Mouse (Mus musculus) WW6 (cell line): Measurements from ENCODE around the gene 9530003J23Rik.
"Not testable (repeated sequence)": the region's sequence is repeated elsewhere in the genome, so short reads cannot be mapped to it uniquely, and the experiment has no call there.

ENCODE experiments used
- DNase-seq: peaks from one replicate; pipeline ENCODE4 v3.0.0-alpha.2; 2013; ENCODE audit warnings: low read depth, low spot score

Gene 9530003J23Rik

DNA sequence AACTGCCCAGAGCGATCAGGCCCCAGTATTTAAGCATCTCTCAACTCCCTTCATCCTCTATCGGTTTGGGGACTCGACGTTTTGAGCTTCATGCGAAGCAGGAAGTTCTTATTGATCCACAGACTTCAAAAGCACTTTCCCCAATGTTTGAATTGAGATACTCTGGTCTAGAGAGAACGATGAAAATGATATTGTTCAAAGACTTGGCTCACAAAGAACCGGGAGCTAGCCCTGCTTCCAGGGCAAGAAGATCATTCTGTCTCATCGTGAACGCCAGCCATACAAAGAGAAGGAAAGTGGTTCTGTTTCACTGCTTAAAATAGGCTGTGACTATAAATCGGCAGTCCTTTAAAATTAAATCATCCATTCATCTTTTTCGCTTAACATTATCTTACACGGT, at the start of gene 9530003J23Rik:
Gene 9530003J23Rik, minus strand, starts transcription at position 101 of the 400 bp plus-strand sequence.
- no peak for DNase-seq

DNA sequence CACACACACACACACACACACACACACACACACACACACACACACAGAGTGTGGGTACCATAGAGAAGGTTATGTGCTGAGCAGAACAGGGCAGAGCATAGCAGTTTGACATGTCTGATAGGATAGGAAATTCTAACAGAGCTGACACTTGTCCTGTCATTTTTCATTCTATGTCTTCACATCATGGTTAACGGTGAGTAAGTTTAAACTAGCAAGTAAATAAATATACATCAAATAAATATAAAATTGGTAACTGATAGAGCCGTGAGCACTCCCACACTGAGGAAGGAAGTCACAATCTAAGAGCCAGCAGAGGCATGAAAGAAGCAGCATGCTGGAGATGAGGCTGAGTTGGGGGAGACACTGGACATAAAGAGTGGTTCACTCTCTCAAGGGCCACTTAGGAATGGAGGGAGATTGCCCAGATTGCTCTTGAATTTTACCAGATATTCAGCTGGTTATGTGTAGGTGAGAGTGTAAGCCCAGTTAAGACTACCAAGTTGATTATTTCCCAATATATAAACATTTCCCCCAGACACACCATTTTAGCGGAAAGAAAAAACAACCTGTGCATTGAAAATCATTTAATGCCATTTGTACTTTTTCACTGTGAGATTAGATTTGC, 48.8 kb upstream of the 9530003J23Rik start:
- no peak for DNase-seq

DNA sequence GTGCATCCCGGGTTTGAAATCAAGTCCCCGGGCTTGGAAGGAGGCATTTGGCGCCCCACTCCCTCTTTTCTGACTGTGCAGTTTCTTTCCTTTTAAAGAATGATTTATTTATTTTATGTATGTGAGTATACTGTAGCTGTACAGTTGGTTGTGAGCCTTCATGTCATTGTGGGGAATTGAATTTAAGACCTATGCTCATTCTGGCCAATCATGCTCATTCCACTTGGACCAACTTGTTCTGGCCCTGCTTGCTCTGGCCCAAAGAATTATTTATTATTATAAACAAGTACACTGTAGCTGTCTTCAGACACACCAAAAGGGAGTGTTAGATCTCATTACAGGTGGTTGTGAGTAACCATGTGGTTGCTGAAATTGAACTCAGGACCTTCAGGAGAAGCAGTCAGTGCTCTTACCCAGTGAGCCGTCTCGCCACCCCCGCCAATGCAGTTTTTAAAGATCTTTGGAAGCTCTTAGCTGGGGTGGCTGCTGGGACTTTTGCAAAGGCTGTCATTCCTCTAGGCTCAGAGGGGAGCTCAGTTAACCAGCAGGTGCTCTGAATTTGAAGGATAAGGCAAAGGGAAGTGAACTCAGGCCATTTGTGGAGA, 48.0 kb upstream of the 9530003J23Rik start:
- no peak for DNase-seq

DNA sequence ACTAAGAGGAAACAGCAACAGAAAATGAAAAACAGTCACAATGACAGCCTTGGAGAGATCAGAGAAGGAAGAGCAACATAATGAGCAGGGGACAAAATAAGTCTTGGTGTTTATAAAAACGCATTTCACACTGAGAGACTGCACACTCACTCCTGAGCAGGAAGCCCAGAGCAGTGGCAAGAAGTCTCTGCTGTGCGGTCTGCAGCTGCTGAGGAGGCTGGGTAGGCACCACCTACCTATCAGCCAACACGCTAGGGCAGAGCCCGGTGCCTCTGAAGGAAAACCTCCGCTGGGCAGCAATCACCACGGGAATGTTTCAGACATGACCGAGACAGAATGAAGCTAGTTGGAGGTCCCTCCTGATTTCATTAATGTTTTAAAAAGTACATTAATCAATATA, 47.1 kb upstream of the 9530003J23Rik start:
- not testable (repeated sequence) for DNase-seq

DNA sequence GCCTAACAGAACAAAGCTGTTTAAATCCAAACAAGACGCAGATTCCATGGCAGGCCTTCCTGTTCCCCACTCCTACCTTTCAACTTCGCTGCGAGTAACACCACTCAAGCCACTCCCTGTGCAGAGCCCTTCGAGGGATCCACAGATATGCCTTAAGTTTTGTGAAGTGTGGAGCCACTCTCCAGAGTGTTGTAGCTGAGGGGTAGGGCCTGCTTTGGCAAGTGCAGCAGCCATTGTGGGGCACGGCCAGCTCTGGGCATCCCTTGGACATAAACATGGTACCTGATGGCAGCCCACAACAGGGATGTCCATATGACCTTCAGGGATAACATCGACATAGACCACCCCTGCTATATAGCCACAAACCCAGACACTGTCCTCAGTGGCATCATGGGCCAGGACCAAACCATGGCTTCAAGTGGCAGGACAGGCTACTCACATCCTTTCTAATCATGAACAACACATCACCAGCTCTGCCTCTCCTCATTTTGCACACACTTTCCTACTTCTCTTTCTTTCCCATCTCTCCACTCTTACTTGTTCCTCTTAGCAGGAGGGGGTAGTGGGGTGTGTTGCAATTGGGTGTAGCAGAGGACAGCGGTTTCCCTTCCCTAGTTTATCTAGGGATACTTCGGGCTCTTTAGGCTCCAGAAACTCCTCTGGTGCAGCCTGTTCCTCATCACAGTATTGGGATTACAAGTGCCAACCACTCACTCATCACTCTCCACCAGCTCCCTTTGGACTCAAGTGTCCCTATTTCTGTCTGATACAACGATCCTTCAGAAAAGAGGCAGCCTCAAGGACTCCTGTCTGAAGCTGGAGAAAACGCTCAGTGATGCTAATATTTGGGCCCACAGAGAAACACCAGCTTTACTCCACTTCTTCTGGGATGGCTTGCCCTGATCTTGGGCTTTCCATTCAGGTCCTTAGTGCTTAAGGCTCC, 46.3 kb upstream of the 9530003J23Rik start:
- no peak for DNase-seq

DNA sequence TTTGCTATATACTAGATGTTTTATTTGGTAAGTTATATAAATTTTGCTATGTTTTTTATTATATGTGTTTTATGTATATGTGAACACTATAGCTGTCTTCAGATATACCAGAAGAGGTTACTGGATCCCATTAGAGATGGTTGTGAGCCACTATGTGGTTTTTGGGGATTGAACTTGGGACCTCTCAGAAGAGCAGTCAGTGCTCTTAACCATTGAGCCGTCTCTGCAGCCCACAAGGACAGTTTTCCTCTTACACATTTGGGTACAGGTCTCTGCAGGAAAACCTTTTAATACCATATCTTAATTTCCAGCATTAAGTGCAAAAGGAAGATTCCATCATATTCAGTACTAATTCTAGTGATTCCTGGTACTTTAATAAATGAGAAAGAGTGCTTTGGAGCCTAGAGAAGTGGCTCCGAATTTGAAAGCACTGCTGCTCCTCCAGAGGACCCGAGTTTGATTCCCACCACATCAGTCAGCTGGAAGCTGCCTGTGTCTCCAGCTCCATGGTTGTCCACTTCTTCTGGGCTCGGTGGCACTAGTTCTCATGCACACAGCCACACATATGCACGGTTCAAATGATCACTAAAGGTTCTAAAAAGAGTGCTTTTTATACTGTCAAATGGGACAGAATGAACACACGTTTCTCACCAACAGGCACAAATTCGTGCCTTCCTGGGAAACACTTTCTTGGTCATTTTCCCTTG, 45.5 kb upstream of the 9530003J23Rik start:
- DNase-seq = no peak

DNA sequence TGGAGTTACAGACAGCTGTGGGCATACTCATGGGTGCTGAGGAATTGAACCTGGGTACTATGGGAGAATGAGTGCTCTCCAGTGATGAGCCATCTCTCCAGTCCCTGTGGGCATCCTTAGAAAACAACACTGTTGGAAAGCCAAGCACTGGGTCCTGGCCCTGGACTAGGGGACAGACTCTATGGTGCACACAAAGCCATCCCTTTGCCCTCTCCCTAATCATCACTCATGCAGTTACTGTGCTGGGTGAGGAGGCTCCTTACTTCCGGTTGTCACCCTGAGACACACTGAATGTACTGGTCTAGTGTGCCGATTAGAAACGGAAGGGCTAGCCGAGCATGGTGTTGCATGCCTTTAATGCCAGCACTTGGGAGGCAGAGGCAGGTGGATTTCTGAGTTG, 44.7 kb upstream of the 9530003J23Rik start:
- DNase-seq = not testable (repeated sequence)

DNA sequence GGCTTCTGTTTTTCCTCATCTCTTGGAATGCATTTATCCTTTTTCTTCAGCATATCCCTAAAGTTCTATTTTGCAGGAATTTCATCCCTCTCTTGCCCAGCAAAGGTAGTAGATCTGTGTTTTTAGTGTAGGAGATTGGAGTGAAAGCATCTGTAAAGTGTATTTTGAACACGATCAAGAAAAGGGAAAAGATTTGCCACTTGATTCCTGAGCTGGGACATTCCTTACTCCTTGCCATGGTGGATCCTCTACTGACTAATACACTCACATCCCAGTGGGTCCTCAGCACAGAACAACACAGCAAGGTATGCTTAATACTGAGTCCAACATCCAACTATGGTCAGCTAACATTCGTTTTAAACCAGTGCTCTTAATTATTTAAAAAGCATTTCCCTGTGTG, 44.0 kb upstream of the 9530003J23Rik start:
- no peak for DNase-seq

DNA sequence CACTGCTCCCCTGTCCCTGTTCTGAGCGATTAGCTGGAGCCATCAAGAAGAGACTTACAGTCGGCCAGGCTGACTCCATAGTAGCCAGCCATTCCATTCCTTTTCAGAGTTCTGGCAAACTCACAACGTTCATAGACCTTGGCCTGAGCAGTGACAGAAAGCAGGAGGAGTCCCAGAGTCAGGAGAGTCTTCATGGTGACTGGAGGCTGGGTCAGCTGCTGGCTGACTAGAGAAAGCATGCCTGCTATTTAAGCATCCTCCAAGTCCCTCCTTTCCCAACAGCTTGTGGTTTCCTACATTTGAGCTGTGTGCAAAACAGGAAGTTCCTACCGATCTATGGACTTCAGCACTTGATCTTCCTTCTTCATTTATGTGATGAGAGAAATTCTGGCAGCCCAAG, 43.5 kb upstream of the 9530003J23Rik start, which contains the start of gene Lyz2:
Gene Lyz2, minus strand, starts transcription at position 273 of the 400 bp plus-strand sequence.
- DNase-seq = no peak

DNA sequence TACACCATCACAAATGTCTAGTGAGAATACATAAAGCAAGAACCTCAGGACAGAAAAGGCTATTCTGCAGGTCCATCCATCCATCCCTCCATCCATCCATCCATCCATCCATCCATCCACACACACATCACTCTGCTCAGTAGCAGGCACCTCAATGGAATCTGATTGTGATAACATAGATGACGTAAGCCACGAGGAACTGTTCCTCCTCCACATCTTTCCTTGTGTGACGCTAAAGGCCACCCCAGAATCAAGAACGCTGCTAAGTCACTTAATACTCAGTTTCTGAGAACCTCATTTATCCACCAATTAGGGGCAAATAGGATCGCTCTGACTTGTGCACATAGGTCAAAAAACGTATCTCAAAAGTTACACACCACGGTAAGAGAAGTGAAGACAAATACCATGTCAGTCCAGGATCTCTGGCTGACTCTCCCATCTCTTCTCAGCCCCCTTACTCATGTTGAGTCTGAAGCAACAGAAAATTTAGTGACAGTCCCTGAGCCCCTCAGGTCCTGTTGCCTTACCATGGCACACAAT, 42.9 kb upstream of the 9530003J23Rik start:
- no peak for DNase-seq

DNA sequence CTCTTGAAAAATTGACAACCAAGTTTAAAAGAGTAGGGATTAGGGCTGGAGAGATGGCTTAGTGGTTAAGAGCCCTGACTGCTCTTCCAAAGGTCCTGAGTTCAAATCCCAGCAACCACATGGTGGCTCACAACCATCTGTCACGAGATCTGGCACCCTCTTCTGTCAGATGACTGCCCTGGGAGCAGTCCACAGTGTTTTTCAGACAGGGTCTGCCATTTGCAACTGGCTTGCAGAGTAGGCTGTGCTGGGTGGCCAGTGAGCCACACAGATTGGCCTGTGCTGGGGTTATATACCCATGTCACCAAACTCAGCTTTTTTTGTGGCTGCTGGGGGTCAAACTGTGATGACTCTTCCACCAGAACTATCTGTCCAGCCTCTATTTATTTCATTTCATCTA, 41.5 kb upstream of the 9530003J23Rik start:
- DNase-seq = no peak

DNA sequence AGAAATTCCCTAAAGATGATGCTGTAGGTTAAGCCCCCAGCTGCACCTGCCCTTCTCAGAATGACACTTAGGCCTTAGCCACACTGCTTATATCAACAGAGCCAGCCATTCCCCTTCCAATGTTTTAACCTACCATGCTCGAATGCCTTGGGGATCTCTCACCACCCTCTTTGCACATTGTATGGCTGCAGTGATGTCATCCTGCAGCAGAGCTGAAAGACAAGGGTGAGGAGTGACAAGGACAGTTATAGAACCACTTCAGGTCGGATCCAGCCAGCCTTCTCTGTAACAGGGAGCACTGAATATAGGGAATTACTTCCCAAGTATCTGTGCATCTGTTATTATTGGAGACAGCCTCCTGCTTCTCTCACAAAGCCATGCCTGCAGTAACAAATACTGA, 40.0 kb upstream of the 9530003J23Rik start:
- not testable (repeated sequence) for DNase-seq

DNA sequence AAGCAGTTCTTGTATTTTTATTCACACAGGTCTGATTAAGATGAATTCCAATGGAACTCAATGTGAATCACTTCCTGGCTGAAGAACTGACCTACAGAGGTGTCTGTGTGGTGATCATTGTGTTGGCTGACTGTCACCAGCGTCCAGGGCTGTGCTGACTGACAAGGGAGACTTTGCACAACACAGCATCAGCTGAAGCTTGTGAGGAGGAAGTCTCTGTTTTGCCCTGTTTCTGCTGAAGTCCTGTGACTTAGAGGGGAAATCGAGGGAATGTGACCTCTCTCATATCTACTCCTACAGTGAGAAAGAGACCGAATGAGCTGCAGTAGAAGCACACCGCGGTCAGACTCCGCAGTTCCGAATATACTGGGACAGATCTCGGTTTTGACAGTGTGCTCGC, 39.3 kb upstream of the 9530003J23Rik start:
- not testable (repeated sequence) for DNase-seq

DNA sequence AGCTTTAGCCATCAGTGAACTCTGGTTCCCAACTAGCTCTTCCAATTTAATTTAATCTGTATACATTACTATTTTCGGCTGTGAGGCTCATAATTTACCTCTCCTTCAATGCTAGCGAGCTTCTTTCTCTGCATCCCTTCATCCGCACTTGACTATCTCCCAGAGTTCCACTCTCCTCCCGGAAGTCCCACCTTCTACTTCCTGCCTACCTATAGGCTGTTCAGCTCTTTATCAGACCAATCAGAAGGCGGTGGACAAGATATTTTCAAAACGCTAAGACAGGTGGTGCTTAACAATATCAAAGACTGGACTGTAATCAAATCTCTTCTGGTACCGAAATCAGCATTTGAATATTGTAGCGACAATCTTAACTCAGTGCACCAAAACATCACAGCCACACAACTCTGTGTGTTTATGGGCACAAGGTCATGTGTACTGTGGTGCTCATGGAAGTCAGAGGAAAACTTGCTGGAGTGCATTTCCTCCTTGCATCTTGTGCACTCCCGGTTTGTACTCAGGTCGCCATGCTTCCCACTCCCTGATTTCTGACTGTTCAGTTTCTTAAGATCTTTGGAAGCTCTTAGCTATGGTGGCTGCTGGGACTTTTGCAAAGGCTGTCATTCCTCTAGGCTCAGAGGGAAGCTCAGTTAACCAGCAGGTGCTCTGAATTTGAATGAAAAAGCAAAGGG, 37.3 kb upstream of the 9530003J23Rik start:
- no peak for DNase-seq

DNA sequence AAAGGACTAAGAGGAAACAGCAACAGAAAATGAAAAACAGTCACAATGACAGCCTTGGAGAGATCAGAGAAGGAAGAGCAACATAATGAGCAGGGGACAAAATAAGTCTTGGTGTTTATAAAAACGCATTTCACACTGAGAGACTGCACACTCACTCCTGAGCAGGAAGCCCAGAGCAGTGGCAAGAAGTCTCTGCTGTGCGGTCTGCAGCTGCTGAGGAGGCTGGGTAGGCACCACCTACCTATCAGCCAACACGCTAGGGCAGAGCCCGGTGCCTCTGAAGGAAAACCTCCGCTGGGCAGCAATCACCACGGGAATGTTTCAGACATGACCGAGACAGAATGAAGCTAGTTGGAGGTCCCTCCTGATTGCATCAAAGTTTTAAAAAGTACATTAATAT, 36.1 kb upstream of the 9530003J23Rik start:
- DNase-seq = not testable (repeated sequence)

DNA sequence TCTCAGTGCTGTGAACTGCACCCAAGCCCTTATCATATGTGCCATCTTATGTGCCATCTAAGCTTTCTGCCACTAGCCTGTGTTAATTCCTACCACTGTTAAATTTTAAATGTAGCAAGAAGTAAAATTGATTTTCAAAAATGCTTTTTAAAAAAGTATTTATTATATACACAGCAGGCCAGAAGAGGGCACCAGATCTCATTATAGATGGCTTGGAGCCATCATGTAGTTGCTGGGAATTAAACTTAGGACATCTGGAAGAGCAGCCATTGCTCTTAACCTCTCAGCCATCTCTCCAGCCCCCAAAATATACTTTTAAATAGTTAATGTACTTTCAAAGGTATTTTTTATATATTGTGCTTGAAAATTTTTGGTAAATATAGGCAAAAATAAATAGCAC, 33.5 kb upstream of the 9530003J23Rik start:
- no peak for DNase-seq

DNA sequence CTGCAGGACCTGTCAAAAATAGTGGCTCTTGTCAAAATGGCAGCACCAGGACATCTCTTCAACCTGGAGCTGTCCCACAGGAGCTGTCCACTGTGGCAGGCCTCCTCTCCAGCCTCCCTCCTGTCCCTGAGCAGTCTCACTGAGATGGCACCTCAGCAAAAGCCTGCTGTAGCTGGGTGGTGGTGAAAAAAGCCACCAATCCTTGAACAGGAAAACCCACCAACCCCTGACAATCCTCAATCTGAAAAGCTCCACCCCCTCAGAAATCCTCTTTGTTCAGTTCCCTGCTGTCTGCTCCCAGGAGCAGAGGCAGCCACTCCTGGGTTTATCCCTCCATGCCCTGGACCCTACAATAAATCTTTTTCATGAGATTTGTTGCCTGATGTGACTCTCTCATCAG, 21.4 kb upstream of the 9530003J23Rik start:
- DNase-seq = no peak

DNA sequence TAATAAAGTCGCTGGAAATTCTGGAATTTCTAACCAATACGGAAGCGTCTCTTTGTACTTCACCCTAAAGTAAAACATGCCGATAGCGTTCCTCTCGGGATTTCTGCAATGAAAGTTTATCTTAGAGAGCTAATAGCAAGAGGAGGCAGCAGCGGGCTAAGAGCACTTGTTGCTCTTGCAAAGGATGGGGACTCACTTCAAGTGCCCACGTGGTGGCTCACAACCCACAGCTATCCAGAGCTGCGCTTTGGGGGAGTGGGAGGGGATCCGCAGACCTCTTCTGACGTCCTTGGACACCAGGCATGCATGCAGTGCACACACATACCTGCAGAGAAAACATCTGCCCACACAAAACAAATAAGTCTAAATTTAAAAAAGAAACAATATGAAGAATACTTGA, 2.6 kb downstream of the 9530003J23Rik start:
- no peak for DNase-seq

DNA sequence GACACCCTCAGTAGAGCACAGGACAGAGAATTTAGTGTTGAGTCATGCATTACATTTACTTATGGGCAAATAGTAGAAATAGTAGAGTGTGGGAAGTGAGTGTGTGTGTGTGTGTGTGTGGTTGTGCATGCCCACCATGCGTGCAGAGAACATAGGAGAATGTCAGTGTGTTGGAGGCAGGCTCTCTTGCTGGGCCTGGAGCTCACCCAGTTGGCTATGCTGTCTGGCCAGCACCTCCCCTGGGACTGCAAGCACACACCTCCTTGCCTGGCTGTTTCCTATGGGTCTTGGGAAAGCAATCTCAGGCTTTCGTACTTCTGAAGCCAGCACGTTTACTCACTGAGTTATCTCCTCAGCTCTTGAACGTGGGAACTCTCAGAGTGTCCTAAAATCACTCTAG, 3.7 kb downstream of the 9530003J23Rik start:
- DNase-seq = no peak

DNA sequence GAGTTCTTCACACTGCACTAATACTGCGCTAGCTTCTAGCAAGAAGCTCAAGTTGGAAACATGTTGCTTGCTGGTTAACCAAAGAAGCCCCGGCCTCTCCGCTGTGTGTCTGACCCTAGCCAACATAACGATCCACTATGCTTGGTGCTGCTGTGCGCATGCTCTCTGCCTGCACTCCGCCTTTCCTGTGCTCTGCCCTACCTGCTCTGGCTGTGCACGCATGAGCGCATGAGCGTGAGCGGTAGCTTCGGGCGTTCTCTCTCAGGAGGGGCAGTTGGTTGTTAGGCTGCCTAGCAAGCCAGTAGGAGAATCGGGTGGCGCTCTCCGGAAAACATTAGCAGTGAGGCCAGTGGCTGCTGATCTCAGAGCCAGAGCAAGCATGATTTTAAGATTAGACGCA, 8.7 kb downstream of the 9530003J23Rik start:
- DNase-seq = peak; percentile 78

DNA sequence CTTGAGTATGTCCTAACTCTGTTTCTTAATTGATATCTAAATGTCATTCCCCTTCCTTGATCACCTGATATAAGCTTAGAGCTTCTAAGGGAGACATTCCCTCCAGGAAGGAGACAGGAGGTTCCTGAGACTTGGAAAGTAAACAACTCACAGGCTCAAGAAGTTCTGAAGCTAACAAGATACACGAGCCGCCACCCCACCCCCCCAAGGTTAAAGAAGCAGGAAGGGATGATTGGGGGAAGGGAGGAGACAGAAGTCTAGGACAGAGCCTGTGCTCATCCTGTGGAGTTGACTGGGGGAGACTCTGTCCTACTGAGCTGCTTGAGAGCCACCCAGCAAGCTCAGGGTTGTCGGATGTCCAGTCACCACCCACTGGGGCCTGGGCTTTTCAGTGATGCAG, 12.5 kb downstream of the 9530003J23Rik start:
- DNase-seq = no peak
